Mouse (Mus musculus): ENCODE measurements around the gene Zfp961.

DNA sequence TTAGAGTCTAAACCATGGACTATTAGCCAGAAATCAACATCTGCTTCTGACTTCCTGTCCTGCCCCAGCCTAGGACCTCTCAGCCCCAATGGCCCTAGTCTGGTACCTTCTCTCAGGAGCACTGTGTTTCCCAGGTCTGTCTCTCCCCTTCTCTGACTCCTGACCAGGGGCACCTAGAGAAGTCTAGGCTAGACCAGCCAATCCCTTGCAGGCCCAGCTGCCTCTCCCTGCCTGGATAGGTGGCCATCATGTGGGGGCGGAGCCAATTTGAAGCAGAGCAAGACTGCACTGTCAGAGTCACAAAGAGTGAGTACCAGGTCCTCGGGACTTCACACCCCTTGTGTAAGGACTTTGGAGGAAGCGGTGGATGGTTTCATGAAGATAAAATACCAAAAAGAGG, 58.6 kb downstream of the Zfp961 start, which contains the start of gene Cyp4f18:
- no peak for TF ChIP-seq CTCF (conservative IDR thresholded peaks at IDR 0.05; ENCODE audit: low read length)
- TF ChIP-seq NANOG (IDR thresholded peaks at IDR 0.05; ENCODE audit: borderline replicate concordance, low read length): no peak
- TF ChIP-seq POU5F1 (IDR thresholded peaks at IDR 0.05; ENCODE audit: borderline replicate concordance, low read length): no peak

All from E14TG2a.4 (cell line).